Mouse (Mus musculus): ENCODE measurements at regions not wholly inside any gene's neighbourhood (a gene's known extent, or its start where the extent isn't known, plus 50 kb on each side); places are given as distances from the start of the nearest gene placed in this dataset.
"Not testable (repeated sequence)": the region's sequence is repeated elsewhere in the genome, so short reads cannot be mapped to it uniquely, and the experiment has no call there.

DNA sequence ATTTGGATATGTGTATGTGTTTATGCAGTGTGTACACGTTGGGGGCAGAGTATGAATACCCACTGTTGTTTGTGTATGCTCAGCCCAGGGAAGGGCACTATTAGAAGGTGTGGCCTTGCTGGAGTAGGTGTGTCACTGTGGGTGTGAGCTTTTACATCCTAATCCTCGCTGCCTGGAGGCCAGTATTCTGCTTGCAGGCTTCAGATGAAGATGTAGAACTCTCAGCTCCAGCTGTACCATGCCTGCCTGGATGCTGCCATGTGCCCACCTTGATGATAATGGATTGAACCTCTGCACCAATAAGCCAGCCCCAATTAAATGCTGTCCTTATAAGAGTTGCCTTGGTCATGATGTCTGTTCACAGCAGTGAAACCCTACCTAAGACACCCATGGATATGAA is 155.4 kb downstream of the Enc1 start:
- H3K27ac ChIP-seq; H3K4me3 ChIP-seq; H3K9ac ChIP-seq; H3K4me2 ChIP-seq; H3K36me3 ChIP-seq; H3K4me1 ChIP-seq (replicated peaks); ATAC-seq (ENCODE audit: low FRiP score); H3K9me3 ChIP-seq; H3K27me3 ChIP-seq: not testable (repeated sequence)
- WGBS = 75% methylated on average over 2 of the region's 2 CpGs

DNA sequence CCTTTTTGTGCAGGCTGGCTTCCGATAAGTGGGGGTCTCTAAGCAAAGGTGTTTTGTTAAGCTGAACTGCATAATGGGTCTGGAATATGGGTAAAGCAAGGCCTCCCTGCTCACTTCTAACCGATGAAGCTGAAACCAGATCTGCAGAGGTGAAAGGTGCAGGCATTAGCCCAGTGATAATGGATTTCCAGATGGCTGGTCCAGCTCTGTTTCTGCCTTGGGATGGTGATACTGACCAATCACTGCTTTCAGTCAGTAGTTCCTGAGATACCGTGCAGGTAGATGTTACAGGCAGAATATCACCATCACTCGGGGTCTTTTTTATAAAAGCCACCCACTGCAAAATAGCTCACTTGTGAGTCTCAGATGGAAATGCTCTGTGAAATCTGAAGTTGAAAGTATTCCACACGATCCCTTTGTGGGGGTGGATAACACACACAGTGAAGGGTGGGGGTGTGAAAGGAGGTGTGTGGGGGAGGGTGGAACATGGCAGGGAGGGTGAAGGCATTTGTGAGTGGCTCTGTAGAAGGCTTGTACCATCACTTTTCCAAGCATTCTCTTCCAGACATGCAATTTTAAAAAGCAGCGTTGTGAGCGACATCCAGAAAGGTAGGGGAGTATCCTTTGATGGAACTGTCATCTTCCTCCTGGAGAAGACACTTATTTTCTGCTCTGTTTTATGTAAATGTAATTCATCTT is 154.0 kb downstream of the Enc1 start:
- H3K27me3 ChIP-seq = no peaks in the 10 kb centered on the region
- H3K4me1 ChIP-seq (replicated peaks) = peaks cover 15% of the 10 kb centered on the region
- no peak for ATAC-seq (ENCODE audit: low FRiP score)
- H3K9me3 ChIP-seq = no peaks in the 10 kb centered on the region
- WGBS = 77% methylated on average over 7 of the region's 7 CpGs
- H3K27ac ChIP-seq = 0 out of 2 replicates have a peak overlapping the region, but pooled peaks have one; percentile 8
- H3K4me3 ChIP-seq = no peak overlapping the region
- no peak overlapping the region for H3K9ac ChIP-seq
- no peaks in the 10 kb centered on the region for H3K36me3 ChIP-seq
- H3K4me2 ChIP-seq = no peak overlapping the region

DNA sequence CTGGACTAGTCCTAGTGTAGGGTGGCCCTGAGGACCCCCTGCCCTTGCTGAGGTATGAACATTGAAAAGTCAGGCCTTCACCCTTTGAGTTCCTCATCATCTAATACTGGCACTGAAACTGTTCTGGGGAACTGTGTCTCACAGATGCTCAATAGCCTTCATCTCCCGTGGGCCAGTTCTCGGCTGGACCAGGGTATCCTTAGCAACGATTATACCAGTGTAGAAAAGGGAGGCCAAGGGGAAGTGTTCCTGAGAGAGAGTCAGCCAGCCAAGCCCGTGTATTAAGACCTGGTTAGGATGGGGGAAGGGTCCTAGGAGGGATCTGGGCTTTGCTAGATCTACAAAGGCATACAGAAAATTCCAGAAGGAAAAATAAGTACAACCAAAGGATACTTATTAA is 153.2 kb downstream of the Enc1 start:
- Histone ChIP-seq H3K36me3 (no peaks in the 10 kb centered on the region), H3K9ac (no peak overlapping the region), H3K27me3 (no peaks in the 10 kb centered on the region), H3K27ac (0 out of 2 replicates have a peak overlapping the region, but pooled peaks have one; percentile 8), H3K4me3 (no peak overlapping the region), H3K4me1 (replicated peaks) (peaks cover 15% of the 10 kb centered on the region), H3K4me2 (no peak overlapping the region), H3K9me3 (no peaks in the 10 kb centered on the region)
- no peak for ATAC-seq (ENCODE audit: low FRiP score)
- 59% methylated on average over 4 of the region's 4 CpGs for WGBS

DNA sequence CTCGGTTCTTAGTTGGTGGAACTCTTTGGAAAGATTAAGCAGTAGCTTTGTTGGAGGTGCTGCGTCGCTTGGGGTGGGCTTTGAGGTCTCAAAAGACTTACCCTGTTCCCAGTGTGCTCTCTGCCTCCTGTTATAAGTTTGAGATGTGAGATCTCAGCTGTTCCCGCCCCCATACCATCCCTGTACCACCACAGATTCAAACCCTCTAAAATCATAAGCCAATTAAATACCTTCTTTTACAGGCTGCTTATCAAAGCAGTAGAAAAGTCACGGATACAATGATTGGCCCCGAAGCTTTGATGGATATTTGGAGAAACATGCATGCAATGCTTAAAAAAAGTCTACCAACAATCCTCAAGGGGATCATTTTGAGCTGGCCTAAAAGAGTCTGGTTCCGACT is 152.6 kb downstream of the Enc1 start:
- WGBS = 94% methylated on average over 7 of the region's 7 CpGs
- Histone ChIP-seq H3K36me3 (no peaks in the 10 kb centered on the region), H3K4me3 (no peak overlapping the region), H3K9me3 (no peaks in the 10 kb centered on the region), H3K4me2 (no peak overlapping the region), H3K27ac (no peak overlapping the region), H3K9ac (no peak overlapping the region), H3K4me1 (replicated peaks) (peaks cover 15% of the 10 kb centered on the region), H3K27me3 (no peaks in the 10 kb centered on the region)
- no peak for ATAC-seq (ENCODE audit: low FRiP score)

DNA sequence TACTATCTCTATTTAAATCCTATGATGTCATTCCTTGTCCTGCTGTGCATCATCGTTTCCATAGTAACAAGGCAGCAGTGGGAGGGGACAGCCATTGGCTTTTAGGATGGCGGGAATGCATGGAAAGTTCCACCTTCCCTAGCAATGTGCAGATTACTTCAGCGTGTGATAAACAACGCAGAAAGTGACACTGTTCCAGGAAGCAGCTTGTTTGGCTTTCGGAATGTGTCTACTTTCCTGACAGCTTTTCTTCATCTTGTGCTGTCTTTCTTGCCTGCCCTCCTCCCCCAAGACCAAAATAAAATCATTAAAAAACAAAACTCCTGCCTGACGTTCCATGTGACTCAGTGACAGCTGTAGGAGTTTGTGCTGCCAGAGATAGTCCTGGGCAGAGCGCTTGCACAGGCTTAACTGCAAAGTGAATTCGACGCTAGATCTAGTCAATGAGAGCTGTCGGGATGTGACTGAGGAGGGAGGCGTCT is 149.6 kb downstream of the Enc1 start:
- H3K9me3 ChIP-seq = no peaks in the 10 kb centered on the region
- WGBS = 19% methylated on average over 11 of the region's 11 CpGs
- ATAC-seq (ENCODE audit: low FRiP score) = peak; percentile 75; the same call in 1 of the 2 replicates
- no peak overlapping the region for H3K27ac ChIP-seq
- no peaks in the 10 kb centered on the region for H3K27me3 ChIP-seq
- peaks cover 15% of the 10 kb centered on the region for H3K4me1 ChIP-seq (replicated peaks)
- no peak overlapping the region for H3K4me3 ChIP-seq
- H3K9ac ChIP-seq = no peak overlapping the region
- H3K36me3 ChIP-seq = no peaks in the 10 kb centered on the region
- H3K4me2 ChIP-seq = peak overlapping the region; percentile 25

DNA sequence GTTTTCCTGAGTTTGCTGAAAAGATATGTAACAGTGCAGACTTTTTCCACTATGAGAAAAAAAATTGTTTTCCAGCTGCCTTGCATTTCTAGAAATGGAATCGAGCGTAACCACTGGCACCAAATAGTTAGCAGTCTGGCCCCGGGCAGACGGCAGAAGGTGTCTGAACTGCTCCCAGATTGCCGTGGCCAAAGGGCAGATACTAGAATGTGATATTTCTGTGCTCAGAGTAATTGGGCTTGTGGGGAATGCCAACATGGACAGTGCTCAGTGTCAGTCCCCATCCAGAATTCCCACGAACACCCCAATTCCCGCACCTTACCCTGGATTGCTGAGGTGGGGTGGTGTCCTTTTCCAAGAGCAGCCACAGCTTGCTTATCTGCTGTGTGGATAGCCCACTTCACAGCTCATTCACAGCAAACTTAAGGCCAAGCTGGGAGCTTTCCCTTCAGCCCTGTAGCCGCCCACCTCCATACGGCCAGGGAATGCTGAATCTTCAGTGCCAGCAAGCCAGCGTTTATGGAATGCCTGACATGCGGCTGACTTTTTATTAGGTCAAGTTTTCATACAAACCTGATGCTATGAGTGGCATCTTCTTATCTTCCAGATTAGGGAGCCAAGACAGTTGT is 148.1 kb downstream of the Enc1 start:
- no peak overlapping the region for H3K4me2 ChIP-seq
- WGBS = 76% methylated on average over 11 of the region's 11 CpGs
- H3K4me1 ChIP-seq (replicated peaks) = peaks cover 14% of the 10 kb centered on the region
- H3K36me3 ChIP-seq = no peaks in the 10 kb centered on the region
- ATAC-seq (ENCODE audit: low FRiP score) = no peak
- H3K27ac ChIP-seq = no peak overlapping the region
- no peaks in the 10 kb centered on the region for H3K27me3 ChIP-seq
- H3K9ac ChIP-seq = no peak overlapping the region
- H3K4me3 ChIP-seq = no peak overlapping the region
- H3K9me3 ChIP-seq = no peaks in the 10 kb centered on the region

DNA sequence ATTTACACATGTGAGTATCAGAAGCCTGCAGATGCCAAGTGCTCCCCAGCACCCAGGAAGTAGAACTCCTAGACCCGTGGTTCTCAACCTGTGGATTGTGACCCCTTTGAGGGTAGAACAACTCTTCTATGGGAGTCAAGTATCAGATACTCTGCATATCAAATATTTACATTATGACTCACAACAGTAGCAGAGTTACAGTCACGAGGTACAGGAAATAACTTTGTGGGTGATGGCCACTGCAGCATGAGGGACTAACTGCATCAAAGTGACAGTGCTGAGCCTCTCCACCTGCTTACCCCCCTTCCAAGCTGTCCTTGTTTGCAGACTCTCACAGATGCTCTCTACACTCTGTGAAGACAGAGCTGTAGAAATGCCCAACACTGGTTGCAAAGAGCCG is 145.6 kb downstream of the Enc1 start:
- no peaks in the 10 kb centered on the region for H3K36me3 ChIP-seq
- WGBS = 72% methylated on average over 3 of the region's 3 CpGs
- no peak overlapping the region for H3K27ac ChIP-seq
- H3K9me3 ChIP-seq = no peaks in the 10 kb centered on the region
- no peak for ATAC-seq (ENCODE audit: low FRiP score)
- H3K27me3 ChIP-seq = 0 out of 2 replicates have a peak, but pooled peaks cover 4% of the 10 kb centered on the region
- H3K4me1 ChIP-seq (replicated peaks) = peaks cover 14% of the 10 kb centered on the region
- no peak overlapping the region for H3K4me3 ChIP-seq
- no peak overlapping the region for H3K4me2 ChIP-seq
- no peak overlapping the region for H3K9ac ChIP-seq

DNA sequence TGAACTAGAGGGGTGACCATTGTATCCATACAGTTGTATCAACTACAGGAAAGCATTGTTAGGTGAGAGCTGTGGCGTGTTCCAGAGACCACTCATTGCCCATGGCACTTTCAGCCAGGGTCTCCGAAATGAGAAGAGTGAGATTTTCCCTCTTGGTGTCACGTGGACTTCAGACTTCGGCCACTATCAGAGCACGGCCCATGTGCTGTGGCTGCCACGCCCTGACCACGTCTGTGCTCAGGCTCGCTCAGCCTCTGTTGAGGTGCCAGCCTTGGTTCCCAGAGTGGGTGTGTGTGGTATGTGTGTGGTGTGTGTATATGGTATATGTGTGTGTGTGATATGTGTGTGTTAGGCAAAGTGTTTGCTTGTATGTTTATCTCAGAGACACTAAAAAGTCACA is 144.6 kb downstream of the Enc1 start:
- ATAC-seq (ENCODE audit: low FRiP score) = no peak
- no peaks in the 10 kb centered on the region for H3K9me3 ChIP-seq
- no peak overlapping the region for H3K27ac ChIP-seq
- no peak overlapping the region for H3K4me2 ChIP-seq
- H3K9ac ChIP-seq = no peak overlapping the region
- H3K4me1 ChIP-seq (replicated peaks) = peaks cover 11% of the 10 kb centered on the region
- H3K36me3 ChIP-seq = no peaks in the 10 kb centered on the region
- no peak overlapping the region for H3K4me3 ChIP-seq
- 0 out of 2 replicates have a peak, but pooled peaks cover 4% of the 10 kb centered on the region for H3K27me3 ChIP-seq
- 95% methylated on average over 8 of the region's 8 CpGs for WGBS

DNA sequence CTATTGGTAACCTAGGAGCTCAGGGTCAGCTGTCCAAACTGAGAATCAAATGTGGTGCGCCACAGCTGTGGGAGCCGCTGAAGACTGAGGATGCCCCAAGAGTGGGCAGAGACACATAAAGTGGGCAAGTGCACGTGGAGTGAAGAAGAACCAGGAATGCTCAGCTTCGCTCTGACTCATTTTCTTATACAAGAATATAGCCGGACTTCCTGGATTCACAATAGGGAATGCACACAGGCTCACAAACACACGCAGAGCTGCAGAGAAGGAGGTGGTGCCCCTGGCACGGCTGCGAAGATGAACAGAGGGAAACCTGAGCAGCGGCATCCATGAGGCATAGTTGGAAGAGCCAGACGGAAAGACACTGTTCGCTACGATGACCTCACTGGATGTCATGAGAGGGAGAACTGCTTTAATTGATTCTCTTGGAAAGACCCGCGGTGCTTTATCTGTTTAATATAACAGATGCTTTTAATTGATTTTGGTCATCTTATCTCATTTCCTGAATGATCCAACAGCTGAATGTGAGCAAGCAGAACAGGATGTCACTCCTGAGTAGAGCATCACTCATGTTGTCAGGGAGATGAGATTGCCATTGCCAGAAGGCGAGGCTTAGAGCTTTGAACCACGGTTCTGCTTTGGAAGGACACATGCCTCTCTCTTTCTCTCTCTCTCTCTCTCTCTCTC is 143.3 kb downstream of the Enc1 start:
- H3K4me1 ChIP-seq (replicated peaks) = peaks cover 8% of the 10 kb centered on the region; the same call in 1 of the 2 replicates
- 0 out of 2 replicates have a peak, but pooled peaks have one; percentile 43 for ATAC-seq (ENCODE audit: low FRiP score)
- no peak overlapping the region for H3K9ac ChIP-seq
- H3K4me3 ChIP-seq = no peak overlapping the region
- H3K9me3 ChIP-seq = no peaks in the 10 kb centered on the region
- H3K27ac ChIP-seq = peak overlapping the region; percentile 13; the same call in 1 of the 2 replicates
- H3K36me3 ChIP-seq = no peaks in the 10 kb centered on the region
- H3K27me3 ChIP-seq = 0 out of 2 replicates have a peak, but pooled peaks cover 4% of the 10 kb centered on the region
- H3K4me2 ChIP-seq = no peak overlapping the region
- 72% methylated on average over 16 of the region's 16 CpGs for WGBS

DNA sequence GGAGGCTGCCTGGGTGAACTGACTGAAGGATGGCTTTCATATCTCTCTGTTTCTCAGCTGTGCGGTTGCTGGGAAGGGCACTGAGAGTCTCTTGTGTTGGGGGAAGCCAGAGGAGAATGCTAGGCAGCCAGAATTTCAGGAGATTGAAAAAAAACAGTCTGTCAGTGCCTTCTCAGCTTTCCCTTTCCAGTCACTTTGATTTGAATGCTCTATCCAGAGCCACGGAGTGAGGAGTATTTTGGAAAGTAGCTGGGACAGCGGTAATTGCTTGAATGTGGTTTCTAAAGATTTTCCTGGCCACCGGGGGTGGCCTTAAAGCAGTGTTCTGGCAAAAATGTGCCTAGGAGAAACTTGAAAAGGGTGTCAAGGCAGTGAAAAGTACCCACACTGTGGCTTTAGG is 142.4 kb downstream of the Enc1 start:
- 64% methylated on average over 4 of the region's 4 CpGs for WGBS
- Histone ChIP-seq H3K4me1 (replicated peaks) (peaks cover 8% of the 10 kb centered on the region; the same call in 1 of the 2 replicates), H3K9ac (no peak overlapping the region), H3K27ac (no peak overlapping the region), H3K27me3 (0 out of 2 replicates have a peak, but pooled peaks cover 4% of the 10 kb centered on the region), H3K4me2 (no peak overlapping the region), H3K36me3 (no peaks in the 10 kb centered on the region), H3K9me3 (no peaks in the 10 kb centered on the region), H3K4me3 (no peak overlapping the region)
- ATAC-seq (ENCODE audit: low FRiP score) = no peak

DNA sequence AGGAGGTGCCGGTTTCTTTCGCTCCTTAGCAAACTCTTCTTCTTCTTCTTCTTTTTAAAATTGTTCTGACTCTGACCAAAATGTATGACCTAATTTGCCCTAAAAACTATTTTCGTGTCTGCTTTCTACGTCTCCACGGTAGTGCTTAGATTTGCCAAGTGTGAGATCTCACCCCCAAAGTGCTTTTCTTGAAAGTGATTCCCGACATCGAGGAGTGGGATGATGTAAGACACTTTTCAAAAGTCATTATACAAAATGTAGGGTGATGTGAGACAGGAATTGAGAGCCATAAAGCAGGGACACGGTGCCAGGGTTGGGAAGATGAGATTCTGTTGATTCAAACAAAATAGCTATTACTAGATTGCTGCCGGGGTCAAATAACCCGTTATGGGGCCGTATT is 139.5 kb downstream of the Enc1 start:
- Histone ChIP-seq H3K4me1 (replicated peaks) (peaks cover 24% of the 10 kb centered on the region), H3K27ac (no peak overlapping the region), H3K9me3 (no peaks in the 10 kb centered on the region), H3K27me3 (0 out of 2 replicates have a peak, but pooled peaks cover 4% of the 10 kb centered on the region), H3K4me3 (no peak overlapping the region), H3K36me3 (no peaks in the 10 kb centered on the region), H3K9ac (no peak overlapping the region), H3K4me2 (no peak overlapping the region)
- no peak for ATAC-seq (ENCODE audit: low FRiP score)
- 89% methylated on average over 11 of the region's 11 CpGs for WGBS

DNA sequence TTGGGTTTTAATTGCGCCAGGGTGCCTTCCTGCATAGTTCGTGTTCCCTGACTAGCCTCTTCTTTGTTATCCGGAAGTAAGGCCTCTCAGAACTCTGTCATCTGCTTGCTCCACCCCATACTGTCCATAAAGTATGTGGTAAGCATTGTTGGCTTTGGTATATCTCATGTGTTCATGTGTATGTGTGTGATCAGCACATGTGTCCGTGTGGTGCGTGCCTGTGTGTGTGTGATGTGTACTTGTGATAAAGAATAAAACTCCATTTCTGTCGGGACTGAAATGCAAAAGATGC is 135.3 kb downstream of the Enc1 start:
- H3K4me3 ChIP-seq = no peak overlapping the region
- H3K27ac ChIP-seq = peak overlapping the region; percentile 40; the same call in 1 of the 2 replicates
- no peaks in the 10 kb centered on the region for H3K9me3 ChIP-seq
- 68% methylated on average over 6 of the region's 6 CpGs for WGBS
- H3K27me3 ChIP-seq = no peaks in the 10 kb centered on the region
- H3K4me1 ChIP-seq (replicated peaks) = peaks cover 17% of the 10 kb centered on the region
- ATAC-seq (ENCODE audit: low FRiP score) = no peak
- H3K9ac ChIP-seq = no peak overlapping the region
- no peaks in the 10 kb centered on the region for H3K36me3 ChIP-seq
- H3K4me2 ChIP-seq = no peak overlapping the region
